22 mouse cellular contexts compared by ENCODE assay signal in genomic region chr8:115565768-115566167, GRCm38 (mm10).
DNase-seq lines count a peak whose midpoint lies in the region; ATAC-seq lines count a peak whose summit lies in the region.
"Had no signal": no experiment of that assay in that cellular context is flagged by ENCODE, and none has a peak within 500 bp of the region (broad histone marks: within the 10 kb centered on the region; RNA-seq: fewer than 3 reads in every experiment).

No protein-coding gene starts in this region.

- no peaks in the 10 kb centered on the region for H3K36me3 ChIP-seq in intestine, embryonic 14.5 days (ENCODE audit: control insufficient read depth, insufficient read depth, low read length)
- no peaks in the 10 kb centered on the region for H3K36me3 ChIP-seq in intestine, embryonic 16.5 days (ENCODE audit: control insufficient read depth, insufficient read depth, low read length)
- H3K36me3 ChIP-seq: embryonic facial prominence, embryonic 13.5 days; embryonic facial prominence, embryonic 15.5 days; forebrain, embryonic 10.5 days; forebrain, embryonic 12.5 days had no signal

- no peak overlapping the region for H3K9ac ChIP-seq in intestine, embryonic 14.5 days (ENCODE audit: low read length)
- H3K9ac ChIP-seq in intestine, embryonic 16.5 days (ENCODE audit: low read depth, low read length), result no peak overlapping the region
- H3K9ac ChIP-seq: embryonic facial prominence, embryonic 13.5 days; embryonic facial prominence, embryonic 15.5 days; forebrain, embryonic 12.5 days had no signal

- no peaks in the 10 kb centered on the region for H3K9me3 ChIP-seq in intestine, embryonic 14.5 days (ENCODE audit: control insufficient read depth, low read length)
- H3K9me3 ChIP-seq in intestine, embryonic 16.5 days (ENCODE audit: control insufficient read depth, low read length), result no peaks in the 10 kb centered on the region
- H3K9me3 ChIP-seq: embryonic facial prominence, embryonic 13.5 days; embryonic facial prominence, embryonic 15.5 days; forebrain, embryonic 10.5 days; forebrain, embryonic 12.5 days had no signal

- H3K27me3 ChIP-seq in intestine, embryonic 14.5 days (replicated peaks; ENCODE audit: control insufficient read depth, insufficient read depth, low read length), result no peaks in the 10 kb centered on the region
- no peaks in the 10 kb centered on the region for H3K27me3 ChIP-seq in intestine, embryonic 16.5 days (replicated peaks; ENCODE audit: control insufficient read depth, insufficient read depth, low read length)
- H3K27me3 ChIP-seq: embryonic facial prominence, embryonic 13.5 days; embryonic facial prominence, embryonic 15.5 days; forebrain, embryonic 12.5 days had no signal

- WGBS in intestine, embryonic 14.5 days, result 87% methylated on average over 5 of the region's 5 CpGs
- 87% methylated on average over 5 of the region's 5 CpGs for WGBS in intestine, embryonic 16.5 days

- H3K27ac ChIP-seq in intestine, embryonic 14.5 days (ENCODE audit: low read depth), result no peak overlapping the region
- H3K27ac ChIP-seq in intestine, embryonic 16.5 days (ENCODE audit: low read length), result no peak overlapping the region
- H3K27ac ChIP-seq: embryonic facial prominence, embryonic 13.5 days; embryonic facial prominence, embryonic 15.5 days; forebrain, embryonic 10.5 days; forebrain, embryonic 12.5 days had no signal

- DNase-seq in intestine, embryonic 14.5 days (ENCODE audit: low spot score), result peak; percentile 12
- no peak for DNase-seq in testis, postnatal 10 days (ENCODE audit: low spot score)
- no peak for DNase-seq in cerebellum, adult 11 months
- DNase-seq: adrenal gland, adult 2 months; adrenal gland, postnatal 10 days; adrenal gland, postnatal 25 days; cerebellum, adult 18-20 months; cerebellum, adult 8-10 months; cerebellum, adult 9-11 months; cerebellum, postnatal 14 days; cerebellum, postnatal 36 days; embryo, embryonic 11 days had no signal

- ATAC-seq in intestine, embryonic 14.5 days (replicated peaks; ENCODE audit: low FRiP score, low TSS enrichment, low read depth), result no peak
- no peak for ATAC-seq in intestine, embryonic 16.5 days
- peak; percentile 50 for ATAC-seq in granulocyte monocyte progenitor cell, adult 5-6 weeks (replicated peaks; ENCODE audit: poor library complexity, severe bottlenecking)
- 0 out of 2 replicates have a peak, but pooled peaks have one; percentile 29 for ATAC-seq in megakaryocyte progenitor cell, adult 5-6 weeks (replicated peaks; ENCODE audit: poor library complexity)
- ATAC-seq: forebrain, embryonic 14.5 days; forebrain, embryonic 16.5 days had no signal

- H3K4me1 ChIP-seq in intestine, embryonic 14.5 days (replicated peaks; ENCODE audit: control insufficient read depth, insufficient read depth, low read length), result no peaks in the 10 kb centered on the region
- H3K4me1 ChIP-seq in intestine, embryonic 16.5 days (ENCODE audit: control insufficient read depth, insufficient read depth, low read length), result peaks cover 11% of the 10 kb centered on the region
- H3K4me1 ChIP-seq: embryonic facial prominence, embryonic 13.5 days; embryonic facial prominence, embryonic 15.5 days; forebrain, embryonic 10.5 days; forebrain, embryonic 12.5 days had no signal

- H3K4me2 ChIP-seq in intestine, embryonic 14.5 days (ENCODE audit: low read length), result no peak overlapping the region
- no peak overlapping the region for H3K4me2 ChIP-seq in intestine, embryonic 16.5 days (ENCODE audit: low read depth, low read length)
- H3K4me2 ChIP-seq: embryonic facial prominence, embryonic 13.5 days; embryonic facial prominence, embryonic 15.5 days; forebrain, embryonic 12.5 days had no signal

- H3K4me3 ChIP-seq in intestine, embryonic 14.5 days (ENCODE audit: low read depth, low read length), result no peak overlapping the region
- H3K4me3 ChIP-seq in intestine, embryonic 16.5 days (ENCODE audit: low read length), result no peak overlapping the region
- H3K4me3 ChIP-seq: embryonic facial prominence, embryonic 13.5 days; embryonic facial prominence, embryonic 15.5 days; erythroblast, embryonic 14.5 days; forebrain, embryonic 10.5 days; forebrain, embryonic 12.5 days had no signal

Comparison
In these comparisons a context has a peak if more than half of its experiments do, and no peak if none do; other contexts are left out.
1. ATAC-seq: peak in granulocyte monocyte progenitor cell, adult 5-6 weeks (single experiment) and megakaryocyte progenitor cell, adult 5-6 weeks (single experiment); none in intestine, embryonic 14.5 days (single experiment) and intestine, embryonic 16.5 days (single experiment).